Mouse (Mus musculus) B cell, adult (primary cell): ENCODE measurements around the gene Gm11487. TPM values are rescaled to one million over a fixed set of nuclear protein-coding genes. Genes with fewer than 3 reads are reported as not detected.

Experiments used
- total RNA-seq: library from RNA; stranded (reverse); gene quantifications from 4 replicates; pipeline ENCODE4 v1.2.4, GENCODE M21; 2023; ENCODE audit not compliant: inconsistent age

Gene Gm11487
- not detected in 4 replicates for total RNA-seq

DNA sequence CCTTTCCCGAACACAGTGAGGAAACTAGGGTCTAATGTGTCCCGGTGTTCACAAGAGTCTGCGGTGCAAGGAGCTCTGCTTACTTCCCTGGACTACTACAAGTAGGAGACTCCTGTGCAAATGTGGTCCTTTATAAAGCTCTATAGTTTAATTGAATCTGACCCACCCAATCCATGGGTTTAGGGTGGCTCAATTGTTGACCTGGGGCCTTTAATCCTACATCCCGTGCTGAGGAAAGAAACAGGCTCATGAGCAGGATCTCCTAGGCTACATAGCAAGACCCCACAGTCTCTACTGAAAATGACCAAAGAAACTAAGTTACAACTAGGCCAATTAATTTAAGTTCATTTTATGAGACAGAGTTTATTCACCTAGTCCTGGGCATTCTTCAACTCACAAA, at the start of gene Gm11487:
Gm11487 (minus strand) TSS at position 101 of the 400 bp plus-strand sequence.

Other genes starting within 250 kb of the Gm11487 start
- gene Gm11238, start 202.8 kb upstream of the Gm11487 start, total RNA-seq, result not detected in 4 replicates
- gene Gm11237, start 217.9 kb upstream of the Gm11487 start, total RNA-seq, result not detected in 4 replicates
- gene Gm11236, start 233.0 kb upstream of the Gm11487 start, total RNA-seq, result not detected in 4 replicates